Mouse (Mus musculus) adrenal gland, postnatal 25 days (tissue): Measurements from ENCODE around the gene Arpp19. TPM values are rescaled to one million over a fixed set of nuclear protein-coding genes. Genes with fewer than 3 reads are reported as not detected.
A peak's percentile ranks its signal among the peaks of the same experiment; 100 is the strongest.

Source experiments
- DNase-seq: peaks from one replicate; pipeline ENCODE4 v3.0.0; 2021; ENCODE audit warnings: mixed read lengths
- total RNA-seq: library from RNA; stranded (reverse); gene quantifications from 2 replicates; pipeline ENCODE4 v1.2.3, GENCODE M21; 2021

Gene Arpp19
- total RNA-seq, 1 experiment from 2014 or later, result 303 TPM

- DNase-seq, result no peak
Observed at GRCm38 (mm10) chr9:75038357-75038688, 909 bp downstream of the Arpp19 start.

DNA sequence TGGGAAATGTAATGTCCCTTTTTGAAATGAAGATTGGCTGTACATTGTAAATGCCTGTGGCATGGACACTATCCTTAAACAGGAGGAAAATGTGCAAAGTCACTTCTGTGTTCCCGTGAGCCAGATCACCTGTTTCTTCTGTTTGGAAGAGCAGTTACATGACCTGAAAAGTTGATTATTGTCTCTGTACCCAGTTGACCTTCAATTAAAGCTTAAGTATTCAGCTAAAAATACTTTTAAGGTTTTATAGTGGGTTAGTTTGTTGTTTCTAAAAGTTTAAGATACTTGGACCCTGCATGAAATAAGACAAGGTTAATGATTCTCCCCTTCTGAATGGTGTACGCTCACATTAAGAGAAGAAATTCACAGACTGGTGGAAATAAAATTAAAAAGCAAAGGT lies 3.2 kb downstream of the Arpp19 start:
- no peak for DNase-seq

DNA sequence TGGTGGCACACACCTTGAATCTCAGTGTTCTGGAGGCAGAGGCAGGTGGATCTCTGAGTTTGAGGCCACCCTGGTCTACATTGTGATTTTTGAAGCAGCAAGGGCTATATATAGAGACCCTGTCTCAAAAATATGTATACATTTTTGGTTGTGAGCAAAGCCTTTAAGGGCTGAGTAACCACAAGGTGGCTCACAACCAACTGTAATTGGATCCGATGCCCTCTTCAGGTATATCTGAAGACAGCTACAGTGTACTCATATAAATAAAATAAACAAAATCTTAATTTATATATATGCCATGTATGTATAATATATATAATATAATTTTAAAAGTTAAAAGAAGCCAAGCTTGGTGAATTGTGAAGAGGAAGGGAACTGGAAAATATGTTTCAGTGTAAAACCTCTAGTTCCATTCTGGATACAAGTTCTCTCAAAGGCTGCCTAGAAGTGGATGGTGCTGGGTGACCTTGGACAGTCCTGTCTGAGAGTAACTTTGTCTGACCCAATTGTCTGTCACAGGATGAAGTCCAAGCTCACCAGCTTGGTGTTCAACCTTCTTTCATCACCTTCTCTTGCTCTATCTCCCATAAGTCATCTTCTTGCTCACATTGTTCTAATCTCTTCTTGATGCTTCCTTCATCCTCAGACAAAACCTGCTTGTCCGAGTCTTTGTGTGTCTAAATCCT lies 4.6 kb downstream of the Arpp19 start:
- DNase-seq, result no peak

- no peak for DNase-seq
Observed at GRCm38 (mm10) chr9:75043191-75043590, 5.8 kb downstream of the Arpp19 start.

- no peak for DNase-seq
Observed at GRCm38 (mm10) chr9:75047079-75047478, 9.7 kb downstream of the Arpp19 start.

- DNase-seq, result no peak
Observed at GRCm38 (mm10) chr9:75049100-75049499, 11.7 kb downstream of the Arpp19 start.

- peak; percentile 37 for DNase-seq
Observed at GRCm38 (mm10) chr9:75050003-75050402, 12.6 kb downstream of the Arpp19 start.

DNA sequence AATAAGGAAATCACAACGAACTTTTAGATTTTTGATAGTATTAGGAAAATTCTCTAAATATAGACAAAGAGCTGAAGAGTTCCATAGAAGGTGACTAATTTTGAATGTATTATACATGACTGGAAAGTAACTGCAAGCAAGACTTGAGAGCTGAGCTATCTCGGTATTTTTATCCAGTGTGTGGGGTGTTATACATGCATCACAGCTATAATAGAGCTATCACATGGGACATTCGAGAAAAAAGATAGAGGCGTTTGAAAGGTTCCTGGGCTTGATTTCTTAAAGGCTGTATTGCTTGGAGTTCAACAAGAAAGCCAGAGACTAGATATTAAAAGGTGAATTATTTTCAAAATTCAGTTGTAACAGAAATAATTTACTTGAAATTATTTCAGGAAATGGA lies 14.4 kb downstream of the Arpp19 start:
- no peak for DNase-seq

- no peak for DNase-seq
Observed at GRCm38 (mm10) chr9:75055046-75055445, 17.6 kb downstream of the Arpp19 start.

DNA sequence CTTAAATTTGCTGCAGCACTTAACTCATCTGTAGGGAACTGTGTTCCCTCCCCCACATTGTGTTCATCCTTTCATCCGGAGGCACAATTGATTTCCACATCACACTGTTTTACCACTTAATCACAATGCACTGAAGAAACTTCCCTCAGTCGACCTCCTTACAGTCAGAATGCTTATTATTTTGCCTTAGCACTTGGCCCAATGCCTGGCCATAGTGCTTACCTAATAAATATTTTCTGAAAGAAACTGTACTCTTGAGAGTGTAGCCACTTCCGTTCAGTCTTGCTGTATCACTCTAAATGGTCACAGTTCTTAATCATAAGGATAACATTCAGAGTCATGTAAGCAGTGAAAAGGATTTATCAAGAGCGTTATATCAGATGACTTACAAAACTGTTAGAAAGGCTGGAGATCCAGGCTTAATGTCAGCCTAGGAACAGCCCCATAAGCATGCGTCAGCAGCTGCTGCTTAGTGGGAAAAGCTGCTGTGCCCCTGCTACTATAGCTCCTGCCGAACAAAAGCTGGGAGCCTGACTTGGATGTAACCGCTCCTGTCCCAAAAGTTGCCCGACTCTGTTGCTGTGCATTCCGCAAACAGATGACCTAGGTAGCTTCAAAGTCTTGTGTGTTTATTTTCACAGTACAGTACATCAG lies 27.4 kb downstream of the Arpp19 start:
- DNase-seq, result no peak

DNA sequence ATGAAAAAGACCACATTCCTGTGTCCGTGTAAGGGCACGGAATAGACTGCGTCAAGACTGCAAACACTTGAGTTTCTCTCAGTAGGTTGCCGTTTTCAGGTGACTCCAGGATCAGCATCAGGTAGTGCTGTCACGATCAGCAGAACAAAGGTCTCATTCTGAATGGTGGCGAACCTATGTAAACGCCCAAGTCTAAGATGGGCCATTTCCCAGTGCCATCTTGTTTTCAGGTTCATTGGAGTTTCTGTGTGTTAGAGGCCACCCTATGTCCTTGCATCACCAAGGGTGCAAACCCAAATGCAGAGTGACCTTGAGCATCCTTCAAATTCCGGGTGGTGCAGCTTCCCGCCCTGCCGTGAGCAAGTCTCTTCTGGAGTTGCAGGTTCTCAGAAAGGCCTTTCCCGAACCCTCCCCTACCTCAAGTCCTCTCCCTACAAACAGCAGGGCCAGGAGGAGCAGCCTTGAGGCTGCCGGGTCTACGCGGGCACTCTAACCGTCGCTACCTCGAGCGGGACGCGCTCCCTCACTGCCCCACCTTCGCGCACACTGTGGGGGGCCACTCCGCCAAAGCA lies 33.1 kb downstream of the Arpp19 start, which contains the start of gene Myo5a:
TSS of gene Myo5a (plus strand) at position 559 of the 572 bp plus-strand sequence.
- no peak for DNase-seq

DNA sequence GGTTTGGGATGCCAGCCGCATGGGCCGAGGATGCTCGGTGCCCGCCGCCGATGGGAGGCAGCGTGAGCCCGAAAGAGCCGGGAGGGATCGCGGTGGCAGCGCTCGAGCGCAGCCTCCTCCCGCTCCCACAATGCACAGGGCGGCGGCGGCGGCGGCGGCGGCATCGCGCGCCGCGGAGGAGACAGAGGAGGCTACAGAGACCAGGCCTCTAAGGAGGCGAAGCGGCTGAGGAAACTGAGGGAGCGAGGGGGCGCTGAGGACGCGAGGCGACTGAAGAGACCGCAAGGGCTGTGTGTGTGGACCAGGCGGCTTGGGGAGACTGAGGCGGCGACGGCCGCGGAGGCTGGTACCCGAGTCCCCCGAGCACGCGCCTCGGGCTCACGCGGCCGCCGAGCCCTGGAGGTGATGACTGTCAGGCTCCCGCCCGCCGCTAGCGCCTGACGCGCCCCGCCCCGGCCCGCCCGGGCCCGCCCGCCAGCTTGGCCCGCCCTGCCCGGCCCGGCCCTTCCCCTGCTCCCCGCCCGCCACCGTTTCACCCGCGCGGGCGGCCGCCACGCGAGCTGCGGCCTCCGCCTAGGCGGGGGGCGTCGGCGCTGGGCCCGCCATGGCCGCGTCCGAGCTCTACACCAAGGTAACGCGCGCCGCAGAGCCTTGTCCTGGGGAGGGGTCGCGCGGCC lies 33.8 kb downstream of the Arpp19 start:
- DNase-seq, result peak; percentile 88

GRCm38 (mm10) chr9:75071706-75072192 lies 34.3 kb downstream of the Arpp19 start:
- peak; percentile 33 for DNase-seq

- DNase-seq, result no peak
Observed at GRCm38 (mm10) chr9:75072361-75072760, 34.9 kb downstream of the Arpp19 start.

DNA sequence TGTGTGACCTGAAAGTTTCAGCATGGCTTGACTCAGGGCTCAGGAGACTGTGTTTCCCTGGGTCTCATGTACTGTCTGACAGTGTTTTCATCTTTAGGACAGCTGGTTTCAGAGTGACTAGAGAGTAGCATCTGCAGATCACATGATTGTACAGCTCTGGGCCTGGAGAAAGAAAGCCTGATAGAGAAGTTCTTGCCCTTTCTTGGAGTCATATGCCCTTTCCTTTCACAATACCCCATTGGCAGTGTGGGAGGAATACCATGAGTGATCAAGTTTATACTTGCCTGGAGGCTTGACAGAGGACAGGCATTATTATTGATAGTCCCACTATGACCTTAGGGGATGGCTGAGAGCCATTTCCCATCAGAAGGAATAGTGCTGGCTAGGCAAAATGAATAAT lies 39.8 kb downstream of the Arpp19 start:
- no peak for DNase-seq

DNA sequence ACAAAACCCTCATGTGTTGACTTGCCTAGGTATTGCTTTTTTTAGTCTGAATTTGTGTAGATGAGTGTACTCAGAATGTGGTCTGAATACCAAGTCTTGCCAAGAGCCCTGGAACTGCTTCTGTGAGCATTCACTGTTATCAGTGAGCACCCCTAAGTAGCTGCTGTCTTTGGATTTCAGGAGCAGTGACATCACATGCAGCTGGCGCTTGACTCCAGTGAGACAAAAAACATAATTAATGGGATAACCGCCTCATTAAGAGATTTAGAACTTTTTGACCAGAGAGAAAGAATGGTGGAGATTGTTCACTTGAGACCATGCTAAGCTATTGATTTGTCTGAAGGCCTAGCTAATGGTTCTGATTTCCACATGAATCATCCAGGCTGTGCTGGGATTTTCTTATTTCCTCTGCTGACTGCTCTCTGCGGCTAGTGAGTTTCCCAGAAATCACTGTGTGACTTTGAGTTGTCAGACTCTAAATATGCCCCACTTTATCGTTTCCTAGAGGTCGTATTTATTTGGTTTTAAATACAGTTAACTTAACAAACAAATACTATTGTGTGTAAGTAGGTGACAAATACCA lies 47.9 kb downstream of the Arpp19 start:
- no peak for DNase-seq

GRCm38 (mm10) chr9:75087823-75088222 lies 50.4 kb downstream of the Arpp19 start:
- DNase-seq, result no peak

DNA sequence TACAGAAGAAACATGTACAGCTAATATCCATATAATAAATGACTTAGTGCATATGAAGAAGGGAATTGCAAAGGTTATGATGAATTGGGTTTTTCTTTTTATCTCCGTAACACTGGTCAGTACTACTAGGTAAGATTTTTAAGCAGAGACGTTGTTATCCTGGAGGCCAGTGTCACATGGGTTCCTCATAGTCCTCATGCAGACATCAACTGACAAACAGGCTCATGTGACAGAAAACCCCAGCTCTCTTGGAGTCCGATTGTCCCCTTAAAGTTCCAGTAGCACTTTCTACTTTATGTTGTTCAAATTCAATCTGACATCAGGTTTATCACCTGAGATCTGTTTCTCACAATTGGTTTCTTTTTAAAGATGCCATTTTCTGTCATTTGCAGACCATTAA lies 51.9 kb downstream of the Arpp19 start:
- DNase-seq, result no peak

DNA sequence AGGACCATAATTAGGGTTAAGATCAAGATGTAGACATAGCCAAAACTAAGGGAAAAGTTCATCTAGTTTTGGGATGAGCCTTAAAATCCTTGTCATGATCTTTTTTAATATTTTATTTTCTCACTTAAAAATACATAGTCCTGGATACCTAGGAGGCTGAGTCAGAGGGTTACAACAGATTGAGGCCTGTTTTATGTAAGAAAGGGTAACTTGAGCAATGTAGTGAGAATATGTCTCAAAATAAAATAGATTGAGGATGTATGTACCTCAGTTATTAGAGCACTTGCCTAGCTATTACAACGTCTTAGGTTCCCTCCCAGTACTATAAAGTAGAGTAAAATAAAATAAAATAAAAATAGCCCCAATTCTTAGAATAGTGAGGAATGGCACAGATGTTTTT lies 54.7 kb downstream of the Arpp19 start:
- DNase-seq, result no peak

- no peak for DNase-seq
Observed at GRCm38 (mm10) chr9:75094762-75095161, 57.3 kb downstream of the Arpp19 start.

GRCm38 (mm10) chr9:75098937-75099336 lies 61.5 kb downstream of the Arpp19 start:
- no peak for DNase-seq

GRCm38 (mm10) chr9:75100157-75100781 lies 62.9 kb downstream of the Arpp19 start:
- no peak for DNase-seq
